Mouse (Mus musculus) Patski (cell line): Measurements from ENCODE around the gene Cend1. TPM values are rescaled to one million over a fixed set of nuclear protein-coding genes. Genes with fewer than 3 reads are reported as not detected.

Experiments
- ATAC-seq: fragments of 100-300 bp; one replicate; pipeline ENCODE4 v1.8.0; 2021
- CTCF ChIA-PET: fragments of 350-600 bp; sonication (Branson Sonifier 250); formaldehyde crosslinking; loops from one replicate; lab custom pipeline; 2022; ENCODE audit warnings: inconsistent platforms; lab: Charles Lee
- POLR2A ChIA-PET: fragments of 350-600 bp; sonication (Branson Sonifier 250); formaldehyde crosslinking; loops from one replicate; lab custom pipeline; 2022; ENCODE audit warnings: antibody characterized with exemption, inconsistent platforms; lab: Charles Lee
- DNase-seq: peaks from one replicate; pipeline ENCODE4 v3.0.0-alpha.2; 2011; ENCODE audit warnings: low read depth, low spot score
- H3K27me3 ChIP-seq: fragments of 371-371 bp; one replicate; pipeline ENCODE4 v1.5.1; 2021
- CTCF ChIP-seq: fragments of 100-300 bp; IDR thresholded peaks from one replicate; pipeline ENCODE4 v1.5.1; 2021
- in situ Hi-C: fragments of 300-500 bp; cut with MboI; formaldehyde crosslinking; loops from 3 replicates; pipeline ENCODE4 v1.11.1; 2018; ENCODE audit warnings: low pct_unique_long_range_greater_than_20kb, mixed read lengths
- polyA plus RNA-seq: library from polyadenylated mRNA; unstranded; gene quantifications from one replicate; pipeline ENCODE4 v1.2.3, GENCODE M21; 2021

Gene Cend1
- polyA plus RNA-seq, 1 experiment from 2014 or later = 0.04 TPM

- ATAC-seq (no peak), DNase-seq (no peak)
- in situ Hi-C loops = loop anchor here (25.0 kb wide), 1 partner anchor 915 kb away; the partner anchor contains the start of genes Ctsd and Gm49369
- no peaks in the 10 kb centered on the region for H3K27me3 ChIP-seq
- CTCF ChIA-PET = no interaction called here
- POLR2A ChIA-PET = interaction anchor here (1.4 kb wide), 1 partner anchor 21 kb away, joined by 3 read pairs; no protein-coding TSS in a partner anchor
- TF ChIP-seq CTCF = no peak
Observed at GRCm38 (mm10) chr7:141472763-141473162, 43.5 kb upstream of the Cend1 start.

DNA sequence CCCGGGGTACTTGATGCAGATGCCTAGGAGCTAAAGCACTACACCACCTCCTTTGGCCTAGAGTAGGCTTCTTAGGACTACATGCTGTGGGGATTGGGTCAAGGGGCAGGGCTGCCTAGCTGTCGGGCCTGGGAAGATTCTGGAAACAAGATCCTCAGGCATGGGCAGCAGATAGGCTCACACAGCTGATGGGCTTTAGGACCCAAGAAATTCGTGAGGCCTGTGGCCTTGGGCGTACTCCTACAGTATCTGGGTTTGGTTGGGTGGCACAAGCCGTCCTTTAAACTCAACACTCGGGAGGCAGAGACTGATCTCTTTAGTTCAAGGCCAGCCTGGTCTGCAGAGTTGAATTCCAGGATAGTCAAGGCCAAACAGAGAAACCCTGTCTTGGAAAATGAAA lies 42.9 kb upstream of the Cend1 start:
- no peak for TF ChIP-seq CTCF
- CTCF ChIA-PET = no interaction called here
- H3K27me3 ChIP-seq = no peaks in the 10 kb centered on the region
- POLR2A ChIA-PET = interaction anchor here (1.0 to 1.4 kb wide), 2 partner anchors 22 kb away, joined by 3 read pairs; no protein-coding TSS in a partner anchor
- ATAC-seq = no peak
- in situ Hi-C loops = loop anchor here (25.0 kb wide), 1 partner anchor 915 kb away; the partner anchor contains the start of genes Ctsd and Gm49369
- DNase-seq = no peak

DNA sequence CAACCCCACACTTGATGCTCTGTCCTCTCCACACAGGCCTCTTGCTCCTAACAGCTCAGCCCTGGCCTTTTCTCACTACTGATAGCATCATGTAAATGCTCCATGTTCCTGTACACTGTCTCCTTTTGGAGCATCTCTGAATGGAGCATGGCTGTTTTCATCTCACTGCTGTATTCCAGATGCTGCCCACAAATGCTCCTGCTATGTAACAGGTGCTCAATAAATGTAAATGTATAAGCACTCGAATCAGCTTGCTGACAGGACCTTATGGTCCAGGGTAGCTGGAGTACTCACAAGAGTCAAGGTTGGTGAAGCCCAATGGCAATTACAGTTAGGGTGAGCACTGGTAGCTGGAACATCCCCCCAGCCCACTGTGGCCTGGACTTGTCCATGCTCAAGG lies 41.9 kb upstream of the Cend1 start:
- H3K27me3 ChIP-seq = no peaks in the 10 kb centered on the region
- DNase-seq (no peak), ATAC-seq (no peak)
- CTCF ChIA-PET = interaction anchor here (2.6 to 3.6 kb wide), 2 partner anchors 9 to 13 kb away, joined by 7 to 15 read pairs; no protein-coding TSS in a partner anchor
- TF ChIP-seq CTCF = no peak
- POLR2A ChIA-PET = interaction anchor here (1.3 to 5.2 kb wide), 2 partner anchors 8 to 12 kb away, joined by 5 to 64 read pairs; no protein-coding TSS in a partner anchor
- in situ Hi-C loops = loop anchor here (25.0 kb wide), 1 partner anchor 916 kb away; the partner anchor contains the start of genes Ctsd and Gm49369

DNA sequence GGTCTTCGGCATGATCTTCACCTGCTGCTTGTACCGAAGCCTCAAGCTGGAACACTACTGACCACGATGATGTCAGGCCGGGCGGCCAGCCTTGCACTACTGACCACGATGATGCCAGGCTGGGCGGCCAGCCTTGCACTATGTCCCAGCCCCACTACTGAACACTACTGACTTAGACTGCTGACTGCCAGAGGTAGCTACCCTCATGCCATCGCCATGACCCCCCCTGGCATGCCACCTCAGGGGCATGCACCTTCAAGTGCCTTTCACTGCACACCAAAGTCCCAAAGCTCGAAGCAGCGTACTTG lies 41.3 kb upstream of the Cend1 start:
- POLR2A ChIA-PET = interaction anchor here (0.9 to 5.2 kb wide), 3 partner anchors 8 to 12 kb away, joined by 3 to 64 read pairs (median 5); no protein-coding TSS in a partner anchor
- in situ Hi-C loops = loop anchor here (25.0 kb wide), 1 partner anchor 917 kb away; the partner anchor contains the start of genes Ctsd and Gm49369
- H3K27me3 ChIP-seq = no peaks in the 10 kb centered on the region
- CTCF ChIA-PET = interaction anchor here (2.6 to 3.6 kb wide), 2 partner anchors 10 to 12 kb away, joined by 7 to 15 read pairs; no protein-coding TSS in a partner anchor
- DNase-seq = no peak
- TF ChIP-seq CTCF = no peak
- no peak for ATAC-seq

- TF ChIP-seq CTCF = no peak
- DNase-seq (no peak), ATAC-seq (no peak)
- in situ Hi-C loops = loop anchor here (25.0 kb wide), 1 partner anchor 917 kb away; the partner anchor contains the start of genes Ctsd and Gm49369
- ChIA-PET CTCF (interaction anchor here (0.9 to 3.7 kb wide), 6 partner anchors 7 to 201 kb away, joined by 3 to 16 read pairs (median 9); no protein-coding TSS in a partner anchor), POLR2A (interaction anchor here (0.9 to 5.2 kb wide), 3 partner anchors 8 to 13 kb away, joined by 3 to 64 read pairs (median 47); partner anchors contain the start of gene Pnpla2)
- H3K27me3 ChIP-seq = no peaks in the 10 kb centered on the region
Observed at GRCm38 (mm10) chr7:141469901-141470636, 40.8 kb upstream of the Cend1 start.

- ATAC-seq (no peak), DNase-seq (no peak)
- in situ Hi-C loops = loop anchor here (25.0 kb wide), 1 partner anchor 918 kb away; the partner anchor contains the start of genes Ctsd and Gm49369
- POLR2A ChIA-PET = interaction anchor here (1.4 to 5.2 kb wide), 3 partner anchors 10 to 25 kb away, joined by 4 to 64 read pairs (median 47); partner anchors contain the start of gene Pnpla2
- no peak for TF ChIP-seq CTCF
- CTCF ChIA-PET = interaction anchor here (0.7 to 3.7 kb wide), 10 partner anchors 8 to 201 kb away, joined by 3 to 16 read pairs (median 6); no protein-coding TSS in a partner anchor
- no peaks in the 10 kb centered on the region for H3K27me3 ChIP-seq
Observed at GRCm38 (mm10) chr7:141469352-141469751, 40.1 kb upstream of the Cend1 start.

DNA sequence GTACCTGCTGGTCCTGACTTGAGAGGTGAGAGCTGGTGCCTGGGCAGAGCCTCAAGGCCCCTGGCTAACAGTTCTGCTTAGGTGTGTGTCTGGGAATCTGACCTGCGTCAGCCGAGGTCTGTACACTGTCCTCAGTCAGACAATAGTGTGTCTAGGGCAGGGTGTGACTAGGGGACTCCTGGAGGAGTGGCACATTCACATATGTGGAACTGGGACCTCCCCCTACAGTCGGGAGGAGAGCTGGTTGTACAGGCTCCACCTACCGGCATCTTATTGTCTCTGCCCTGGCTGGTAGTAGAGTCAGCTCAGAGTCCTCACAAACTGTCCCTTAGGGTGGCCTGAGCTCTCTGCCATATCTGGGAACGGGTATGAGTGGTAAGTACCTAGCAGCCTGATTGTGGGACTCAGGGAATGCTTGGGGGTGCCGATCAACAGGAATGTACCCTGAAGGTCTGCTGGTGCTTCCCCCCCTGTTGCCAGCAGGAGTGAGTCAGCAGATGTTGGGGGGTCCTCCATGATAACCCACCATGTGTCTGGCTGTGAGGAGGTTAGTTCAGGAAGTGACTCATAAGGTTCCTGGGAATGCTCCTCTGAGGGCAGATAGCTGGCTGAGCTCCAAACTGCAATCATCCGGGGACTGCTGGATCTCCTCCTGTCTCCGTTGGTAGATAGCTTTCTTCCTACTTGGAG lies 39.4 kb upstream of the Cend1 start:
- in situ Hi-C loops = loop anchor here (25.0 kb wide), 1 partner anchor 919 kb away; the partner anchor contains the start of genes Ctsd and Gm49369
- peak; percentile 61 for ATAC-seq
- ChIA-PET POLR2A (interaction anchor here (0.7 to 5.2 kb wide), 9 partner anchors 10 to 252 kb away, joined by 3 to 64 read pairs (median 3); partner anchors contain the start of genes Pnpla2 and Rplp2), CTCF (interaction anchor here (0.7 to 3.7 kb wide), 9 partner anchors 9 to 202 kb away, joined by 3 to 16 read pairs (median 4); no protein-coding TSS in a partner anchor)
- no peak for DNase-seq
- no peak for TF ChIP-seq CTCF
- no peaks in the 10 kb centered on the region for H3K27me3 ChIP-seq

GRCm38 (mm10) chr7:141468164-141468521 lies 38.9 kb upstream of the Cend1 start:
- H3K27me3 ChIP-seq = no peaks in the 10 kb centered on the region
- in situ Hi-C loops = loop anchor here (25.0 kb wide), 1 partner anchor 919 kb away; the partner anchor contains the start of genes Ctsd and Gm49369
- TF ChIP-seq CTCF = no peak
- CTCF ChIA-PET = interaction anchor here (1.1 to 3.7 kb wide), 6 partner anchors 9 to 57 kb away, joined by 3 to 16 read pairs (median 12); no protein-coding TSS in a partner anchor
- DNase-seq (no peak), ATAC-seq (no peak)
- POLR2A ChIA-PET = interaction anchor here (0.6 to 5.2 kb wide), 10 partner anchors 11 to 252 kb away, joined by 3 to 64 read pairs (median 3); partner anchors contain the start of genes Pnpla2 and Rplp2

- ChIA-PET POLR2A (interaction anchor here (0.6 to 5.2 kb wide), 10 partner anchors 11 to 251 kb away, joined by 3 to 64 read pairs (median 3); partner anchors contain the start of genes Pnpla2 and Rplp2), CTCF (interaction anchor here (1.0 to 3.7 kb wide), 6 partner anchors 9 to 58 kb away, joined by 3 to 16 read pairs (median 8); no protein-coding TSS in a partner anchor)
- in situ Hi-C loops = loop anchor here (25.0 kb wide), 1 partner anchor 920 kb away; the partner anchor contains the start of genes Ctsd and Gm49369
- DNase-seq (no peak), ATAC-seq (peak; percentile 53)
- H3K27me3 ChIP-seq = no peaks in the 10 kb centered on the region
- TF ChIP-seq CTCF = no peak
Observed at GRCm38 (mm10) chr7:141467230-141468030, 38.1 kb upstream of the Cend1 start, which contains the start of gene Cd151. TSS of gene Cd151 (plus strand) at chr7:141467392.
